Mouse (Mus musculus) lung, embryonic 15.5 days (tissue): Measurements from ENCODE around the gene Akap1. TPM values are rescaled to one million over a fixed set of nuclear protein-coding genes. Genes with fewer than 3 reads are reported as not detected.

Source experiments
- ATAC-seq: fragments of 200-750 bp; cut with Nextera tagmentation; 2 replicates; pipeline ENCODE4 v1.8.0; 2017; ENCODE audit warnings: moderate number of reproducible peaks, borderline replicate concordance; ENCODE audit not compliant: low FRiP score, low TSS enrichment; ENCODE audit errors: extremely low read depth
- H3K27ac ChIP-seq: fragments of 300-500 bp; sonication (generic); 2 replicates; pipeline ENCODE4 v1.5.1; 2015; ENCODE audit warnings: moderate library complexity, mild to moderate bottlenecking, inconsistent platforms
- H3K27me3 ChIP-seq: fragments of 300-500 bp; sonication (generic); 2 replicates; pipeline ENCODE4 v1.6.1; 2015; ENCODE audit warnings: inconsistent platforms
- H3K36me3 ChIP-seq: fragments of 300-500 bp; sonication (generic); 2 replicates; pipeline ENCODE4 v1.6.1; 2015; ENCODE audit warnings: inconsistent platforms
- H3K4me1 ChIP-seq: fragments of 300-500 bp; sonication (generic); 2 replicates; pipeline ENCODE4 v1.6.1; 2015; ENCODE audit warnings: inconsistent platforms
- H3K4me2 ChIP-seq: fragments of 300-500 bp; sonication (generic); 2 replicates; pipeline ENCODE4 v1.6.1; 2015; ENCODE audit warnings: inconsistent platforms, mild to moderate bottlenecking, moderate library complexity
- H3K4me3 ChIP-seq: fragments of 300-500 bp; sonication (generic); 2 replicates; pipeline ENCODE4 v1.5.1; 2015; ENCODE audit warnings: mild to moderate bottlenecking, inconsistent platforms
- H3K9ac ChIP-seq: fragments of 300-500 bp; sonication (generic); 2 replicates; pipeline ENCODE4 v1.6.1; 2015; ENCODE audit warnings: inconsistent platforms
- H3K9me3 ChIP-seq: fragments of 300-500 bp; sonication (generic); 2 replicates; pipeline ENCODE4 v1.6.1; 2016; ENCODE audit warnings: inconsistent platforms
- WGBS: fragments of 180-500 bp; shearing (Covaris S2); methylation state at CpG from one replicate; pipeline ENCODE4 v1.1.7; 2015; 5-methylcytosine and 5-hydroxymethylcytosine counted together
- polyA plus RNA-seq: library from polyadenylated mRNA; unstranded; fragments of >200 nt; fragmentation: Nextera tagmentation; extraction: Ambion mirVana; gene quantifications from 2 replicates; pipeline ENCODE4 v1.2.1, GENCODE M21; 2015

The Akap1 gene
- polyA plus RNA-seq, 1 experiment from 2014 or later: 18.8 TPM

DNA sequence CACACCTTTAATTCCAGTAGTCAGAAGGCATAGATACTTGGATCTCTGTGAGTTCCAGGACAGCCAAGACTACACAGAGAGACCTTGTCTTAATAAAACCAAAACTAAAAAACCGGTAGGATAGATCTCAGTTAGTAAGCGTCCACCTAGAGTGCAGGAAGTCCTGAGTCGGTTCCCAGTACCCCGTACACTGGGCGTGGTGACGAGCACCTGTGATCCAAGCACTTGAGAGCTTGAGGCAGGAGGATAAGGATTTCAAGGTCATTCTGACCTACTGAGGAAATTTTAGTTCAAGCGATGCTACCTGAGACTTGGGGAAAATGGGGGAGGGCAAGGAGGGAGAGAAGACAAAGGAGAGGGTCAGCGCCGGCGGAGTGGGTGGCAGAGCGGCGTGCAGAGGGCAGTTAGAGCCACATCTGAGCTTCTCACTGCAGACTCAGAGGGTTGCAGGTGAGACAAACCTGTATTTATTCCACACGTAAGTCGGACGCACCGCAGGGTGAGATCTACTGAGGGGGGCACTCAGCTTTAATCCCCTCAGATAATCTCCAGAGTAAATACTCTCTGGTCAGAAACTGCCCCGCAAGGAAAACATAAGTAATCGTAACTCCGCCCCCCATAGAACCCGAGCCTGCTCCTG, 8.8 kb upstream of the Akap1 start:
- Histone ChIP-seq H3K27me3 (peaks cover 16% of the 10 kb centered on the region; the same call in 1 of the 2 replicates), H3K4me1 (no peaks in the 10 kb centered on the region; the same call in 1 of the 2 replicates), H3K36me3 (no peaks in the 10 kb centered on the region), H3K9ac (no peak overlapping the region), H3K4me3 (peak overlapping the region; percentile 34), H3K4me2 (peak overlapping the region; percentile 63), H3K9me3 (no peaks in the 10 kb centered on the region), H3K27ac (no peak overlapping the region)
- WGBS: 2% methylated on average over 20 of the region's 20 CpGs
- ATAC-seq: no peak

DNA sequence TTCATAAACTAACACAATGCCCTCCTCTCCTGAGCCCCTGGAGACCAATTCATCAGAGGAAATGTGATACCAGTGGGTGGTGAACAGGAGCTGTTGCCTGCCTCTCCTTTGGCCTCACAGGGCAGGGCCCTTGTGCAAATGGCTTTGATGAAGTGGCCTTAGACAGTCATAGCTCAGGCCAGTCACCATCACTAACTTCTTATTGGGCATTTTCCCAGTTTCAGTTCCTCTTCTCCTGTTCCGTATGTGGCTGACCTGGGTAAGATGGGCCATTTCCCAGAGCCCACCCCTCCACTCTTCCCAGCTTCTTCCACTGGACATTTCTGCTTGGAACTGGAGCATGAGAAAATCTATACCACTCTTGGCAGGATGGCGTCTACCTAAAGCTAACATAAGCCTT, 5.1 kb upstream of the Akap1 start:
- Histone ChIP-seq H3K36me3 (no peaks in the 10 kb centered on the region), H3K4me2 (no peak overlapping the region), H3K4me1 (no peaks in the 10 kb centered on the region; the same call in 1 of the 2 replicates), H3K9ac (no peak overlapping the region), H3K4me3 (no peak overlapping the region), H3K27me3 (peaks cover 16% of the 10 kb centered on the region; the same call in 1 of the 2 replicates), H3K9me3 (no peaks in the 10 kb centered on the region), H3K27ac (no peak overlapping the region)
- ATAC-seq: no peak
- WGBS: 77% methylated on average over 2 of the region's 2 CpGs

DNA sequence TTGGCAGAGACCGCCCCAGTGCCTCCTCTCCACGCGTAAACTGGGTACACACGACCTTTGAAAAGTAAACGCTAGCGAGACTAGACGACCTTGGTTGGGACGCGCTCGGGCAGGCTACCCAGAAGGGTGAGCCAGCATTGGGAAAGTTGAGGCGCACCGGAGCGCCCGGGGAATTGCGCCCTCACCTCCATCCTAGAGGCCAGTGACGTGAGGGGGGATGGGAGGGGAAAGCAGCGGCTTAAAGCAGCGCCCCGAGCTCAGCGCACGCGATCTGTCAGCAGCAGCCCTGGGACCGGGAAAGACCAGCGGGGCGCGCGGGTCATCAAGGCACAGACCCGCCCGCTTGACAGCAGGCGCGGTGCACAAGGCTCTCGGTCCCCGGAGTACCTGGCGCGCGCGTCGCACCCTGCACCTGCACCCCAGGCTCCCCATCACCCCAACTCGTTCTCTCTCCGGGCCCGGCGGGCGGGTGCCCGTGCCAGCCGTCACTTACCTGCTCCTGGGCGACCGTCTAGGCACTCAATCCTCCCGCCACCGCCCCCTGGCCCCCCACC, 405 bp downstream of the Akap1 start:
- H3K4me3 ChIP-seq: peak overlapping the region; percentile 79
- peaks cover 24% of the 10 kb centered on the region for H3K4me1 ChIP-seq
- peak overlapping the region; percentile 99 for H3K4me2 ChIP-seq
- H3K36me3 ChIP-seq: no peaks in the 10 kb centered on the region
- H3K27ac ChIP-seq: peak overlapping the region; percentile 36
- no peaks in the 10 kb centered on the region for H3K27me3 ChIP-seq
- H3K9ac ChIP-seq: peak overlapping the region; percentile 69
- 0% methylated on average over 44 of the region's 49 CpGs for WGBS
- peak; percentile 39 for ATAC-seq
- H3K9me3 ChIP-seq: no peaks in the 10 kb centered on the region

DNA sequence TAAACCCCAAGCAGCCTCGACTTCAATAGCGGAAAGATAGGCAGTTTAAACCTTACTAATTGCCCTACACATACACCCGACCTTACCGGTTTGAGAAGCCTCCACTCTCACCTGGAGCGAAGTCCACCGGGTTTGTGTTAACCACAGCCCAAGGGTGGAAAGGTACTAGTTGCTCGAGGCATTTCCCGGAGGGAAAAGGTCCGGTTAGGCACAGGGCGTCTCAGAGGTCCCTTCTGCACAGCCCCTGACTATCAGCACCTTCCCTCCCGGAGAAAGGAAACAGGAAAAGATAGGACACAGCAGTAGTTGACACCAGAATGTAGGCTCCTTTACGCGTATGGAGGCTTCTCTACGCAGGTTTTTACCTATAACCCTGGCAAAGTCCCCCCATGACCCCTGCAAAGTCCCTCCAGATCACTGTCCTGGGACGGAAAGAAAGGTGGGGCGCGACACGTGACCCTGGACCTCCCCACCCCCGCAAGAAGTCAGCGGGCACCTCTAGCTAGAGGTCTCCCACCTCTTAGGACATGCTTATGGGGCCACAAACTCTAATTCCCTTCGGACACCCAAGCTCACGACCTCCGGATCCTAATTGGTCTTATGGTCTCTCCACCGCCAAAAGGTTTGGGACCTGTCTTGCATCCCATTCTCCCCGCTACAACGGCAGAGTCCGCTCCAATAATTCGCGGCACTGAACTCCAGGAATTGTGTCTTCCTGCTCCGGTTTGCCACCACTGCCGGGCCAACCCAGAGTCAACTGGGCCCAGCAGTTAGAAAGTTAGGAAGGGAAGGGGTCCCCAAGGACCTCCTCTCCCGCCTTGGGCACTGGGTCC, 1.1 kb downstream of the Akap1 start:
- whole genome bisulfite sequencing: under 1% methylated on average over 32 of the region's 32 CpGs
- H3K27me3 ChIP-seq: no peaks in the 10 kb centered on the region
- H3K4me3 ChIP-seq: peak overlapping the region; percentile 79
- 0 out of 2 replicates have a peak overlapping the region, but pooled peaks have one; percentile 36 for H3K27ac ChIP-seq
- no peaks in the 10 kb centered on the region for H3K9me3 ChIP-seq
- H3K4me1 ChIP-seq: peaks cover 24% of the 10 kb centered on the region
- peak overlapping the region; percentile 69 for H3K9ac ChIP-seq
- ATAC-seq: no peak
- peak overlapping the region; percentile 99 for H3K4me2 ChIP-seq
- no peaks in the 10 kb centered on the region for H3K36me3 ChIP-seq

DNA sequence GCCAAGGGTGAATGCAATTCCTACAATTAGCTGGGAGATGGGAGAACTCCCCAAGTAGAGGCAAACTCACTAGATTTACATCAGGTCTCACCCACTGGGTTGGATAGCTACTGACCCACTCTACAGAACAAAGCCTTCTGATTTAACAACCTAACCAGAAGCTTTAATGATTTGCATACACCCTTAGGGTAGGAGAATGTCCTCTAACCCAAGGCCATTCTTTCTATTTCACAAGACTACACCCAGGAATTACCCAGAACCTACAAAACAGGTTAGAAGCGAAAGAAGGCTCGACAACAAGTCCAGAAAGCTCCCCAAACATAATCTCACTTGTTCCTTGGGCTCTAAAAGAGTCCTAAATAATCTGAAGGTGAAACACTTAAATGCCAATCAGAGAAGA, 2.0 kb downstream of the Akap1 start:
- Histone ChIP-seq H3K9me3 (no peaks in the 10 kb centered on the region), H3K27me3 (no peaks in the 10 kb centered on the region), H3K36me3 (no peaks in the 10 kb centered on the region), H3K27ac (no peak overlapping the region), H3K4me1 (peaks cover 28% of the 10 kb centered on the region), H3K4me2 (peak overlapping the region; percentile 99), H3K4me3 (peak overlapping the region; percentile 79), H3K9ac (peak overlapping the region; percentile 69; the same call in 1 of the 2 replicates)
- no peak for ATAC-seq
- WGBS: 78% methylated on average over 2 of the region's 2 CpGs

DNA sequence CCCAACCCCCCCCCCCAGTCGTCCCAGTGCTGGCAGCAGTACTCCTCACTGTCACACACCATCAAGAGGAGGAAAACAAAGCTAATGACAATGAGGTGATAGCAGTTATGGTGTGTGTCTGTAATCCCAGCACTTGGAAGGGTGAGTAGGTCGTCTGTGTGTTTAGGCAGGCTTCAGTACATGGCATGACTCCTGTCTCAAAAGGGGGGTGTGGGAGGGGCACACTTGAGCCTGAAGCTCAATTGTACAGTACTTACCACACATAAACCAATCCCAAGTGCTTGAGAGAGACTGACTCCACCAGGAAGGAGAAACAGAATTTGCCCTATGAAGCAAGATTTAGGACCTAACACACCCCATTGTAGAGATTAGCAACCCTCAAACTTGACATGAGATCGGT, 3.3 kb downstream of the Akap1 start:
- Histone ChIP-seq H3K4me1 (peaks cover 41% of the 10 kb centered on the region), H3K4me2 (peak overlapping the region; percentile 0; the same call in 1 of the 2 replicates), H3K27ac (no peak overlapping the region)

GRCm38 (mm10) chr11:88860641-88861040, 3.7 kb downstream of the Akap1 start:
- H3K4me1 ChIP-seq: peaks cover 44% of the 10 kb centered on the region
- 50% methylated on average over 3 of the region's 3 CpGs for WGBS
- H3K4me3 ChIP-seq: no peak overlapping the region
- H3K27ac ChIP-seq: no peak overlapping the region
- H3K9ac ChIP-seq: no peak overlapping the region
- no peaks in the 10 kb centered on the region for H3K9me3 ChIP-seq
- no peak for ATAC-seq
- no peaks in the 10 kb centered on the region for H3K27me3 ChIP-seq
- H3K36me3 ChIP-seq: no peaks in the 10 kb centered on the region
- no peak overlapping the region for H3K4me2 ChIP-seq

More for the DNA sequence above, 3.3 kb downstream of the Akap1 start:
- Histone ChIP-seq H3K9ac (no peak overlapping the region), H3K4me3 (no peak overlapping the region), H3K36me3 (no peaks in the 10 kb centered on the region), H3K27me3 (no peaks in the 10 kb centered on the region), H3K9me3 (no peaks in the 10 kb centered on the region)
- no peak for ATAC-seq
- 42% methylated on average over 3 of the region's 3 CpGs for WGBS

DNA sequence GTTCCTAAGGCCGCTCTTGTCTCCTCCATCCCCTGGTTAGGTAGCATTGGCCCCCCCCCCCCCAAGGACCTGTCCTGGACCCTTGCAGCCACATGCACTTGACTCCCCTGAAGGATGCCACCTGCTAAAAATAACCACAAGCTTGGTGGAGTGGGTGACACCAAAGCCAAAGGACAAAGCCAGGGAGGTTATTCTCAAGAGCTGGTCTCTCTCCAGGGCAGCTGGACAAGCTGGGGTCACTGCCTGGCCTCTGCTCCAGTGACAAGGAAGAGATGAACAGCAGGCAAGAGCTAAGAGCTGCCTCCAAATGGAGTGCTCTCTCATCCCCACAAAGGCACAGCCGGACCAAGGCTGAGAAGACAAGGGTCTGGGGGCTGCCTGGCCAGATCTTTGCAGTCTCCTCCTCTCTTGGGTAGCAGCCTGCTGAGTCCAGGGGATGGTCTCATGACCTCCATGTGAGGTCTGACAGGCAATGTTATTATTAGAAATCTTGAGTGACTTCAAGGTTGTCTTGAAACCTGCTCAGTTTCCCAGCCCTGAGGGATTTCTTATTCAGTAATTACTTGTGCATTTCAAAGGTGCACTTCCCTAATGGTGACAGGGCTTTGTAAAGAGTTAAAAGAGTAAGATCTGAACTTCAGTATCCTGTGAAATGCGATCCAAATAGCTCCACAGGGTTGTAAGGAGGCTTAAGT, 6.9 kb downstream of the Akap1 start:
- Histone ChIP-seq H3K4me1 (peaks cover 35% of the 10 kb centered on the region), H3K9me3 (no peaks in the 10 kb centered on the region), H3K27ac (peak overlapping the region; percentile 21; the same call in 1 of the 2 replicates), H3K4me3 (no peak overlapping the region), H3K4me2 (no peak overlapping the region), H3K27me3 (no peaks in the 10 kb centered on the region), H3K9ac (no peak overlapping the region), H3K36me3 (no peaks in the 10 kb centered on the region)
- WGBS: 59% methylated on average over 3 of the region's 3 CpGs
- no peak for ATAC-seq

DNA sequence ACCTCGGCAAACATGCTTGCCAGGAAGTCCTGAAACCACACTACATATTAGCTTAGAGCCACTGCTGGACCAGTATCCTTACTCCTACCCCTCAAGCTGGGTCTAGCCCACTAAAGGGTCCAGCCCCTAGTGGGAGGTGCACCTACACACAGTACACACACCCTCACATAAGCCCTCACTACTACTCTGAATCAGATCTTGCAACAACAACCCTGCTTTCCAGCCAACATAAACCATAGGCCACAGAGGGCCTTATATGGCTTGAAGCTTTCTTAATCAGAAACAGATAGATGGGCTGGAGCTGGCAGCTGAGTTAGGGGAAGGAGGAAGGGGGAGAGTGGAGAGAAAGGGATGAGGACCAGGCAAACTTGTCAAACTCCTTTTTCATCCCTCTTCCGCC, 8.0 kb downstream of the Akap1 start:
- Histone ChIP-seq H3K27ac (peak overlapping the region; percentile 22; the same call in 1 of the 2 replicates), H3K4me1 (peaks cover 25% of the 10 kb centered on the region), H3K9ac (no peak overlapping the region), H3K9me3 (no peaks in the 10 kb centered on the region), H3K27me3 (no peaks in the 10 kb centered on the region), H3K4me3 (no peak overlapping the region), H3K4me2 (no peak overlapping the region), H3K36me3 (no peaks in the 10 kb centered on the region)
- 34% methylated on average over 2 of the region's 2 CpGs for WGBS
- ATAC-seq: peak; percentile 75; the same call in 1 of the 2 replicates

DNA sequence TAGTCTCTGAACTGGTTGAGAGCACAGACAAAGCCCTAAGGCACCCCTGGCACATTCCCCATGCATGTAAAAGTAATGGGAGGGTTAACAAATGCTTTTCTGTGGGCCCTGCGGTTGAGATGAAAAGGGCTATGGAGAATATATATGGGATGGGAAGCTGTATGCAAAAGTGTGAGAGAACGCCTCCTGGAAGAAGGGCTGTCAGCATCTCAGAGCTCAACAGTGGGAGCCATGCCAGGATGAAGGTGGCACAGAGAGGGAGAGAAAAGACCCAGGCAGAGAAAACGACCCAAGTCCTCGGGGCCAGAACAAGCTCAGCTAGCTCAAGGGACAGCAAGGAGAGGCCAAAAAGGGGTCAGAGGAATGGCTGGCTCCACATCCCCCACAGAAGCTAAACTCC, 8.6 kb downstream of the Akap1 start:
- Histone ChIP-seq H3K27ac (peak overlapping the region; percentile 22; the same call in 1 of the 2 replicates), H3K4me2 (no peak overlapping the region), H3K27me3 (no peaks in the 10 kb centered on the region), H3K9ac (no peak overlapping the region), H3K36me3 (no peaks in the 10 kb centered on the region), H3K4me3 (no peak overlapping the region), H3K9me3 (no peaks in the 10 kb centered on the region), H3K4me1 (peaks cover 21% of the 10 kb centered on the region)
- no peak for ATAC-seq
- WGBS: 59% methylated on average over 4 of the region's 4 CpGs

DNA sequence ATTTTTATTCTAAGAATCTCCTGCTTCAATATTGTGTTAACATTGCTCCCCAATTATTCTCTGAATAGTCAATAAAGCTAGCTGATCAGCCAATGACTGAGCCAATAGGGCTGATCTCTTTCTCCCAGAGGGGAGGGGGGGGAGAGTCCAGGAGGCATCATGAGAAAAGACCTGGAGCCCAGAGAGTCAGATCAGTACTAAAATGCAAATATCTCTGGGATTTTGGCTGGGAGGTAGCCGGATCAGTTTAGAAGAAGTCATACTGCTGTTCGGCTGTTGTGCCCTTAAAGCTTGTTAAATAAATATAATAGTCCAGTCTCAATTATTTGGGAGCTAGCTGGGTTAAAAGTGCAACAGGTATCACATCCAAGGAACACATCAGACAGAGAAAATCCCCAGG, 10.8 kb downstream of the Akap1 start:
- ATAC-seq: no peak
- Histone ChIP-seq H3K9ac (no peak overlapping the region), H3K4me3 (no peak overlapping the region), H3K27me3 (no peaks in the 10 kb centered on the region), H3K4me2 (no peak overlapping the region), H3K9me3 (no peaks in the 10 kb centered on the region), H3K27ac (no peak overlapping the region), H3K36me3 (no peaks in the 10 kb centered on the region), H3K4me1 (peaks cover 37% of the 10 kb centered on the region)
- WGBS: 87% methylated on average over 2 of the region's 2 CpGs
